8 mouse cellular contexts compared by ENCODE assay signal in genomic region chr8:84990836-84991235, GRCm38 (mm10). TPM values are rescaled to one million over a fixed set of nuclear protein-coding genes. Genes with fewer than 3 reads are reported as not detected.
DNase-seq lines count a peak whose midpoint lies in the region; ATAC-seq and TF ChIP-seq lines count a peak whose summit lies in the region.

No protein-coding gene starts in this region.

- intact Hi-C loops in left cerebral cortex, adult 2 months (cut with DNase I) = loop anchor here (1.0 kb wide), 1 partner anchor 17 kb away; no protein-coding TSS in a partner anchor
- intact Hi-C loops in left cerebral cortex, postnatal 25 days (cut with DNase I) = loop anchor here (1.0 kb wide), 1 partner anchor 15 kb away; no protein-coding TSS in a partner anchor

- peak overlapping the region; percentile 71 for H3K4me3 ChIP-seq in left cerebral cortex, adult 2 months
- H3K4me3 ChIP-seq in brown adipose tissue, adult 24 weeks (ENCODE audit: insufficient read depth, low read depth, low read length) = peak overlapping the region; percentile 67
- H3K4me3 ChIP-seq in limb, embryonic 11.5 days (ENCODE audit: low read depth, low read length) = peak overlapping the region; percentile 32
- H3K4me3 ChIP-seq in midbrain, embryonic 11.5 days (ENCODE audit: low read depth, low read length) = peak overlapping the region; percentile 51

- H3K4me2 ChIP-seq in limb, embryonic 11.5 days (ENCODE audit: low read depth, severe bottlenecking) = peak overlapping the region; percentile 55
- H3K4me2 ChIP-seq in midbrain, embryonic 11.5 days = peak overlapping the region; percentile 97

- peaks cover 3% of the 10 kb centered on the region; the same call in 1 of the 2 replicates for H3K4me1 ChIP-seq in brown adipose tissue, adult 24 weeks (ENCODE audit: control insufficient read depth, insufficient read depth, insufficient read length, low read length)
- H3K4me1 ChIP-seq in limb, embryonic 11.5 days (ENCODE audit: control insufficient read depth, insufficient read depth, low read length) = peaks cover 10% of the 10 kb centered on the region
- peaks cover 14% of the 10 kb centered on the region for H3K4me1 ChIP-seq in midbrain, embryonic 11.5 days (ENCODE audit: control insufficient read depth, insufficient read depth, low read length)

- no peak for TF ChIP-seq CTCF in left cerebral cortex, adult 2 months (IDR thresholded peaks at IDR 0.05)

- peak overlapping the region; percentile 53 for H3K9ac ChIP-seq in limb, embryonic 11.5 days (ENCODE audit: low read length)
- H3K9ac ChIP-seq in midbrain, embryonic 11.5 days (ENCODE audit: low read length) = peak overlapping the region; percentile 67

- 2% methylated on average over 15 of the region's 15 CpGs for WGBS in limb, embryonic 11.5 days
- 2% methylated on average over 15 of the region's 15 CpGs for WGBS in midbrain, embryonic 11.5 days

- H3K36me3 ChIP-seq in limb, embryonic 11.5 days (ENCODE audit: control insufficient read depth, insufficient read depth, low read length) = no peaks in the 10 kb centered on the region
- no peaks in the 10 kb centered on the region for H3K36me3 ChIP-seq in midbrain, embryonic 11.5 days (ENCODE audit: control insufficient read depth, insufficient read depth, low read length)

- DNase-seq in left cerebral cortex, adult 2 months (ENCODE audit: extremely low spot score in 1 of 2, low spot score in 2 of 2) = no peak
- no peak for DNase-seq in left cerebral cortex, adult 18-20 months (ENCODE audit: low spot score in 2 of 2)
- peak; percentile 42 for DNase-seq in heart, postnatal 4 days
- peak; percentile 62 for DNase-seq in limb, embryonic 11.5 days (ENCODE audit: low spot score)
- peak; percentile 88 for DNase-seq in midbrain, embryonic 11.5 days (ENCODE audit: low spot score, missing footprints)
- no peak for DNase-seq in right cerebral cortex, postnatal 14 days
- no peak for DNase-seq in left cerebral cortex, postnatal 25 days (ENCODE audit: low spot score in 2 of 2)

- peaks cover 11% of the 10 kb centered on the region for H3K27me3 ChIP-seq in limb, embryonic 11.5 days (ENCODE audit: control insufficient read depth, insufficient read depth, low read length)
- H3K27me3 ChIP-seq in midbrain, embryonic 11.5 days (ENCODE audit: control insufficient read depth, insufficient read depth, low read length) = peaks cover 11% of the 10 kb centered on the region

- H3K9me3 ChIP-seq in limb, embryonic 11.5 days (ENCODE audit: control insufficient read depth, low read length) = no peaks in the 10 kb centered on the region
- no peaks in the 10 kb centered on the region for H3K9me3 ChIP-seq in midbrain, embryonic 11.5 days (ENCODE audit: control insufficient read depth, low read length)

- H3K27ac ChIP-seq in left cerebral cortex, adult 2 months = peak overlapping the region; percentile 54
- H3K27ac ChIP-seq in brown adipose tissue, adult 24 weeks (replicated peaks; ENCODE audit: low read depth, low read length) = no peak overlapping the region
- no peak overlapping the region for H3K27ac ChIP-seq in limb, embryonic 11.5 days (replicated peaks; ENCODE audit: low read depth, low read length)
- H3K27ac ChIP-seq in midbrain, embryonic 11.5 days (ENCODE audit: low read depth, low read length) = no peak overlapping the region

- ATAC-seq in limb, embryonic 11.5 days (ENCODE audit: insufficient number of reproducible peaks, low FRiP score, low TSS enrichment, low read depth) = peak; percentile 50
- peak; percentile 60 for ATAC-seq in midbrain, embryonic 11.5 days (ENCODE audit: low FRiP score)

RNA-seq across cellular contexts. Expression of gene Hook2, which starts 0.4 kb away (rescaled TPM):
- 10 to 100 TPM; 11.3 to 11.6 TPM for total RNA-seq in left cerebral cortex, adult 2 months (2021)
- 1 to 10 TPM; 9.6 to 9.7 TPM for total RNA-seq in left cerebral cortex, adult 18-20 months (2021)
- polyA plus RNA-seq in brown adipose tissue, adult 24 weeks (2012; ENCODE audit: insufficient read depth, insufficient read length, missing spikeins) = 1.1 and 1.6 TPM in 2 replicates
- total RNA-seq in heart, postnatal 4 days (2021) = 1 to 10 TPM; 2.2 to 2.6 TPM
- polyA plus RNA-seq in limb, embryonic 11.5 days (2014; fragmentation: Nextera tagmentation; extraction: Ambion mirVana) = 14.5 and 15.2 TPM in 2 replicates
- 11.4 and 11.8 TPM in 2 replicates for polyA plus RNA-seq in midbrain, embryonic 11.5 days (2014; fragmentation: Nextera tagmentation; extraction: Ambion mirVana)
- 1 to 10 TPM; 7.2 to 8.5 TPM for total RNA-seq in left cerebral cortex, postnatal 25 days (2021)

RNA-seq across cellular contexts. Expression of gene Junb, which starts 12.3 kb away (rescaled TPM):
- 100 to 1,000 TPM in 1 of 2 experiments, 10 to 100 TPM in 1; 99.5 to 145 TPM for total RNA-seq in left cerebral cortex, adult 2 months (2021)
- total RNA-seq in left cerebral cortex, adult 18-20 months (2021) = 100 to 1,000 TPM; 119 to 130 TPM
- polyA plus RNA-seq in brown adipose tissue, adult 24 weeks (2012; ENCODE audit: insufficient read depth, insufficient read length, missing spikeins) = 15.4 and 47.7 TPM in 2 replicates
- total RNA-seq in heart, postnatal 4 days (2021) = 10 to 100 TPM; 12.3 to 12.4 TPM
- 7.2 and 7.7 TPM in 2 replicates for polyA plus RNA-seq in limb, embryonic 11.5 days (2014; fragmentation: Nextera tagmentation; extraction: Ambion mirVana)
- polyA plus RNA-seq in midbrain, embryonic 11.5 days (2014; fragmentation: Nextera tagmentation; extraction: Ambion mirVana) = 3.4 and 4.5 TPM in 2 replicates
- total RNA-seq in left cerebral cortex, postnatal 25 days (2021) = 10 to 100 TPM; 73.3 to 85.1 TPM

RNA-seq across cellular contexts. Expression of gene Rnaseh2a, which starts 21.3 kb away (rescaled TPM):
- total RNA-seq in left cerebral cortex, adult 2 months (2021) = 10 to 100 TPM; 43.4 to 47.3 TPM
- 10 to 100 TPM; 45.8 to 59.8 TPM for total RNA-seq in left cerebral cortex, adult 18-20 months (2021)
- 26.6 and 28.5 TPM in 2 replicates for polyA plus RNA-seq in brown adipose tissue, adult 24 weeks (2012; ENCODE audit: insufficient read depth, insufficient read length, missing spikeins)
- total RNA-seq in heart, postnatal 4 days (2021) = 10 to 100 TPM; 61.8 to 69.1 TPM
- 127 and 133 TPM in 2 replicates for polyA plus RNA-seq in limb, embryonic 11.5 days (2014; fragmentation: Nextera tagmentation; extraction: Ambion mirVana)
- polyA plus RNA-seq in midbrain, embryonic 11.5 days (2014; fragmentation: Nextera tagmentation; extraction: Ambion mirVana) = 113 and 121 TPM in 2 replicates
- total RNA-seq in left cerebral cortex, postnatal 25 days (2021) = 10 to 100 TPM; 40.7 to 42.2 TPM

RNA-seq across cellular contexts. Expression of gene Prdx2, which starts 21.4 kb away (rescaled TPM):
- total RNA-seq in left cerebral cortex, adult 2 months (2021) = 100 to 1,000 TPM; 319 to 333 TPM
- 100 to 1,000 TPM; 338 to 344 TPM for total RNA-seq in left cerebral cortex, adult 18-20 months (2021)
- 387 and 425 TPM in 2 replicates for polyA plus RNA-seq in brown adipose tissue, adult 24 weeks (2012; ENCODE audit: insufficient read depth, insufficient read length, missing spikeins)
- total RNA-seq in heart, postnatal 4 days (2021) = 100 to 1,000 TPM; 678 to 716 TPM
- polyA plus RNA-seq in limb, embryonic 11.5 days (2014; fragmentation: Nextera tagmentation; extraction: Ambion mirVana) = 1,235 and 1,326 TPM in 2 replicates
- polyA plus RNA-seq in midbrain, embryonic 11.5 days (2014; fragmentation: Nextera tagmentation; extraction: Ambion mirVana) = 1,298 and 1,349 TPM in 2 replicates
- 100 to 1,000 TPM; 340 to 356 TPM for total RNA-seq in left cerebral cortex, postnatal 25 days (2021)

RNA-seq across cellular contexts. Expression of gene Gm49661, which starts 21.6 kb away (rescaled TPM):
- total RNA-seq in left cerebral cortex, adult 2 months (2021) = not detected
- total RNA-seq in left cerebral cortex, adult 18-20 months (2021) = not detected
- not detected in 2 replicates for polyA plus RNA-seq in brown adipose tissue, adult 24 weeks (2012; ENCODE audit: insufficient read depth, insufficient read length, missing spikeins)
- 1 to 10 TPM in 1 of 2 experiments, not detected in 1; 1.5 TPM for total RNA-seq in heart, postnatal 4 days (2021)
- not detected in 2 replicates for polyA plus RNA-seq in limb, embryonic 11.5 days (2014; fragmentation: Nextera tagmentation; extraction: Ambion mirVana)
- polyA plus RNA-seq in midbrain, embryonic 11.5 days (2014; fragmentation: Nextera tagmentation; extraction: Ambion mirVana) = not detected in 2 replicates
- total RNA-seq in left cerebral cortex, postnatal 25 days (2021) = 1 to 10 TPM in 1 of 2 experiments, not detected in 1; 3.5 TPM

Comparison
In these comparisons a context has a peak if more than half of its experiments do, and no peak if none do; other contexts are left out.
1. DNase-seq: peak in heart, postnatal 4 days (single experiment), limb, embryonic 11.5 days (single experiment) and midbrain, embryonic 11.5 days (single experiment); none in left cerebral cortex, adult 2 months (0 of 2), left cerebral cortex, adult 18-20 months (0 of 2), right cerebral cortex, postnatal 14 days (single experiment) and left cerebral cortex, postnatal 25 days (0 of 2).
2. RNA of gene Junb, which starts 12.3 kb away (total RNA-seq): 99.5 to 145 TPM in left cerebral cortex, adult 2 months, 119 to 130 TPM in left cerebral cortex, adult 18-20 months and 73.3 to 85.1 TPM in left cerebral cortex, postnatal 25 days; 12.3 to 12.4 TPM in heart, postnatal 4 days; every median in the first group is over 4 times any median in the second.
3. Peak in every context shown above with its lines, with median percentiles within 50 percentile points of each other: H3K4me3 ChIP-seq.